In the genomic region with DNA sequence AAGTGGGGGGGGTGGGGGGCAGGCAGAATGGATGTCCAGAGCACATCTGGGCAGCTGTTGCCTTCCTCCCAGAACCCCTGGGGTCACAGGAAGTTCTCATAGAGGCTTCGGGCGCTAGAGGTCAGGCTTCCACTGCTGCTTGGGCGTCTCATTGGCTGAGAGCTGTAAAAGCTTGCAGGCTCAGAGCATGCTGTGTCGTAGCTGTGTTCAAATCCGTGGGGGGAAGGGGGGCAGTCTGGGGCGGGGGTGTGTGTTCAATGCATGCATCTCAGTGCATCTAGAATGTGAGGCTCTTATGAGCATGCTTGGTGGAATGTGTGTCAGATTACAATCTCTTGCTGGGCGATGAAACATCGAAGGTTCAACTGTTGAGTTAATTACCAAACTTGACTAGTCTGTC, we compare ENCODE assay signal across 8 mouse cellular contexts.
DNase-seq lines count a peak whose midpoint lies in the region; ATAC-seq and TF ChIP-seq lines count a peak whose summit lies in the region.

No protein-coding gene starts in this region.

- peaks cover 19% of the 10 kb centered on the region; the same call in 1 of the 2 replicates for H3K4me1 ChIP-seq in kidney, embryonic 16.5 days (ENCODE audit: insufficient read depth, low read length)
- H3K4me1 ChIP-seq in heart, postnatal 0 days (ENCODE audit: control insufficient read depth, insufficient read depth), result no peaks in the 10 kb centered on the region

- no peaks in the 10 kb centered on the region for H3K36me3 ChIP-seq in kidney, embryonic 16.5 days (ENCODE audit: insufficient read depth, low read length)
- H3K36me3 ChIP-seq in heart, postnatal 0 days (replicated peaks; ENCODE audit: control insufficient read depth, insufficient read depth, low read length), result no peaks in the 10 kb centered on the region

- H3K4me2 ChIP-seq in kidney, embryonic 16.5 days (replicated peaks; ENCODE audit: low read depth, low read length), result no peak overlapping the region
- no peak overlapping the region for H3K4me2 ChIP-seq in heart, postnatal 0 days (ENCODE audit: low read depth, low read length)

- no peaks in the 10 kb centered on the region for H3K9me3 ChIP-seq in kidney, embryonic 16.5 days (ENCODE audit: low read length)
- H3K9me3 ChIP-seq in heart, postnatal 0 days (replicated peaks; ENCODE audit: control insufficient read depth, low read length), result no peaks in the 10 kb centered on the region

- no peak overlapping the region for H3K9ac ChIP-seq in kidney, embryonic 16.5 days (replicated peaks; ENCODE audit: low read length)
- H3K9ac ChIP-seq in heart, postnatal 0 days (replicated peaks; ENCODE audit: low read depth, low read length), result no peak overlapping the region

- peak; percentile 71 for ATAC-seq in kidney, embryonic 16.5 days (ENCODE audit: low FRiP score, low TSS enrichment)
- peak; percentile 69; the same call in 1 of the 2 replicates for ATAC-seq in heart, postnatal 0 days (ENCODE audit: insufficient read depth, low read depth)
- ATAC-seq in megakaryocyte progenitor cell, adult 5-6 weeks (replicated peaks; ENCODE audit: poor library complexity), result peak; percentile 65

- TF ChIP-seq CTCF in heart, postnatal 0 days (IDR thresholded peaks at IDR 0.05; ENCODE audit: low read depth), result peak; percentile 37

- WGBS in kidney, embryonic 16.5 days, result 18% methylated on average over 8 of the region's 8 CpGs
- WGBS in heart, postnatal 0 days, result 25% methylated on average over 8 of the region's 8 CpGs

- DNase-seq in kidney, adult 9 months, result no peak
- peak; percentile 81 for DNase-seq in NIH3T3 (ENCODE audit: low read depth)
- peak; percentile 30 for DNase-seq in heart, postnatal 0 days (ENCODE audit: low spot score)
- no peak for DNase-seq in adrenal gland, adult 2 months
- no peak for DNase-seq in right cerebral cortex, adult 2 months (ENCODE audit: low spot score in 2 of 2)
- DNase-seq in spleen, adult 12 weeks (ENCODE audit: low spot score), result no peak

- no peak overlapping the region for H3K4me3 ChIP-seq in kidney, embryonic 16.5 days (ENCODE audit: low read length)
- no peak overlapping the region for H3K4me3 ChIP-seq in heart, postnatal 0 days (ENCODE audit: low read depth, low read length)

- no peak for TF ChIP-seq EP300 in heart, postnatal 0 days (IDR thresholded peaks at IDR 0.05; ENCODE audit: low read depth)

- H3K27ac ChIP-seq in kidney, embryonic 16.5 days (ENCODE audit: low read length), result peak overlapping the region; percentile 34; the same call in 1 of the 2 replicates
- H3K27ac ChIP-seq in heart, postnatal 0 days (ENCODE audit: low read depth), result no peak overlapping the region

- H3K27me3 ChIP-seq in kidney, embryonic 16.5 days (ENCODE audit: insufficient read depth, low read length), result no peaks in the 10 kb centered on the region
- no peaks in the 10 kb centered on the region for H3K27me3 ChIP-seq in heart, postnatal 0 days (ENCODE audit: control insufficient read depth, insufficient read depth, low read length)

Comparison
In these comparisons a context has a peak if more than half of its experiments do, and no peak if none do; other contexts are left out.
1. DNase-seq: peak in NIH3T3 (single experiment) and heart, postnatal 0 days (single experiment); none in kidney, adult 9 months (single experiment), adrenal gland, adult 2 months (single experiment), right cerebral cortex, adult 2 months (0 of 2) and spleen, adult 12 weeks (single experiment).
2. Peak in every context shown above with its lines, with median percentiles within 50 percentile points of each other: ATAC-seq.